Mouse (Mus musculus): Measurements from ENCODE around the gene Exo5.

DNA sequence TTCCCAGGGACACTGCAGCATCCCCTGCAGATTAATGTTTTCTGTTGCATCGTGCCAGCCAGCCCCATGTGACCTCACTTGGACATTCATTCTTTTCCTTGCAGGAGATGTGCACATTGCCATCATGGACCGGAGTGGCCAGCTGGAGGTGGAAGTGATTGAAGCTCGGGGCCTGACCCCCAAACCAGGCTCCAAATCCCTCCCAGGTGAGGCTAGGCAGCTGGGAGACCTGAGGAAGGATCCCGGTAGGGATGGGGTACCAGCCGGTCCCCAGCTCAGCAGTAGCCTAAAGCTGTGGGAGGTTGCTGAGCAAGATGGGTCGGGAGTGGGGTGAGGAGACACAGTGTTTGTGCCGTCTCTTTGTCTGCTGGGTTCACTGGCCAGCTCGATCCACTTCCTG, 35.9 kb downstream of the Exo5 start:
- TF ChIP-seq POLR2A (IDR thresholded peaks at IDR 0.05; ENCODE audit: extremely low read depth, insufficient read depth, low read length) = no peak
- no peak for TF ChIP-seq CTCF (IDR thresholded peaks at IDR 0.05; ENCODE audit: low read depth, low read length)
